Mouse (Mus musculus) limb, embryonic 15.5 days (tissue): ENCODE data around the gene Snrnp200. TPM values are rescaled to one million over a fixed set of nuclear protein-coding genes. Genes with fewer than 3 reads are reported as not detected.
A peak's percentile ranks its signal among the peaks of the same experiment; 100 is the strongest.
"Not testable (repeated sequence)": the region's sequence is repeated elsewhere in the genome, so short reads cannot be mapped to it uniquely, and the experiment has no call there.

Experiments used
- ATAC-seq: fragments of 200-750 bp; cut with Nextera tagmentation; 2 replicates; pipeline ENCODE4 v1.8.0; 2017; ENCODE audit warnings: low read depth, moderate TSS enrichment; ENCODE audit not compliant: insufficient number of reproducible peaks, low FRiP score, low TSS enrichment
- H3K27ac ChIP-seq: fragments of 300-500 bp; sonication (generic); 2 replicates; pipeline ENCODE4 v1.5.1; 2015; ENCODE audit warnings: moderate library complexity, mild to moderate bottlenecking, inconsistent platforms
- H3K27me3 ChIP-seq: fragments of 300-500 bp; sonication (generic); 2 replicates; pipeline ENCODE4 v1.6.1; 2015; ENCODE audit warnings: inconsistent platforms
- H3K36me3 ChIP-seq: fragments of 300-500 bp; sonication (generic); 2 replicates; pipeline ENCODE4 v1.6.1; 2015; ENCODE audit warnings: inconsistent platforms
- H3K4me1 ChIP-seq: fragments of 300-500 bp; sonication (generic); 2 replicates; pipeline ENCODE4 v1.6.1; 2015; ENCODE audit warnings: inconsistent platforms
- H3K4me2 ChIP-seq: fragments of 300-500 bp; sonication (generic); 2 replicates; pipeline ENCODE4 v1.6.1; 2015; ENCODE audit warnings: mild to moderate bottlenecking, inconsistent platforms
- H3K4me3 ChIP-seq: fragments of 300-500 bp; sonication (generic); 2 replicates; pipeline ENCODE4 v1.5.1; 2015; ENCODE audit warnings: mild to moderate bottlenecking, inconsistent platforms
- H3K9ac ChIP-seq: fragments of 300-500 bp; sonication (generic); 2 replicates; pipeline ENCODE4 v1.6.1; 2015; ENCODE audit warnings: inconsistent platforms
- H3K9me3 ChIP-seq: fragments of 300-500 bp; sonication (generic); 2 replicates; pipeline ENCODE4 v1.6.1; 2016; ENCODE audit warnings: inconsistent platforms
- WGBS: fragments of 180-500 bp; shearing (Covaris S2); methylation state at CpG from one replicate; pipeline ENCODE4 v1.1.7; 2015; 5-methylcytosine and 5-hydroxymethylcytosine counted together
- polyA plus RNA-seq: library from polyadenylated mRNA; unstranded; fragments of >200 nt; fragmentation: Nextera tagmentation; extraction: Ambion mirVana; gene quantifications from 2 replicates; pipeline ENCODE4 v1.2.1, GENCODE M21; 2015

Snrnp200 gene
- 42.0 and 46.8 TPM in 2 replicates for polyA plus RNA-seq

DNA sequence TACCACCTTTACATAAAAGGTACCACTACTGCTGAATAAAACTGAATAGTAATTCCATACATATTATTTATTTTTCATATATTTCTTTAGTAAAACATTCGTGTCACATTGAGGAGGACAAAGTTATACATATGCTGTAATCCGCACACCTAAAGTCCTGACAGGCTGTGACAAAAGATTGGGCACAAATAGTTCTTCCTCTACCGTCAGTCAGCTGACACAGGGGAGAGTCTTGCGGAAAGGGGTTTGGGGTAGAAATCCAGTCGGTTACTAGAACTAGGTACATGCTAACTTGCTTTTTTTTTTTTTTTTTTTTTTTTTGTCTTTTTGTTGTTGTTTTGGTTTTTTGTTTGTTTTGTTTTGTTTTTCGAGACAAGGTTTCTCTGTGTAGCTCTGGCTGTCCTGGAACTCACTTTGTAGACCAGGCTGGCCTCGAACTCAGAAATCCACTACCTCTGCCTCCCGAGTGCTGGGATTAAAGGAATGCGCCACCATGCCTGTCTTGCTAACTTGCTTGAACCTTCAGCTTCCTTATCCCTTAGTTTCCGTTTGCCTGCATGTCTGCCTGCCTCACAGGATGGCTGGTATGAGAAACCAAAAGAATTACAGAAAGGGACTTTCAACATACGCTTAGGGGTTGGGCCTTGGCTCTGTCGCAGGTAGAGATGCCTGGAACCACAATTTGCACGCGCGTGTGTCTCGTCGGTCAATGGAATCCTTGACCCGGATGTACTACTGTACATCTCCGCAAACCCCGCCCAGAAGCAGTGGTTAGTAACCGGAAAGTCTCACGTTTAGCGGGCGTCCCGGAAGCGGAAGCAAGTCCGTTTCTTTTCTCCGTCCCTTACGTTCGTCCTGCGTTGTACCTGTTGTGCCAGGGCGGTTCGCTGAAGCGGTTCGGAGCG is at the start of gene Snrnp200, which contains the start of gene 1810024B03Rik:
Snrnp200 (plus strand) TSS at position 840 of the 905 bp plus-strand sequence.
1810024B03Rik (minus strand) TSS at position 734 of the 905 bp plus-strand sequence.
- peak; percentile 95 for ATAC-seq
- Histone ChIP-seq H3K36me3 (peaks cover 36% of the 10 kb centered on the region), H3K4me1 (peaks cover 8% of the 10 kb centered on the region), H3K9ac (peak within 1 kb of the TSS; percentile 77), H3K4me3 (peak within 1 kb of the TSS; percentile 92), H3K27ac (peak within 1 kb of the TSS; percentile 83), H3K27me3 (no peaks in the 10 kb centered on the region), H3K4me2 (peak within 1 kb of the TSS; percentile 73), H3K9me3 (no peaks in the 10 kb centered on the region)
- 11% methylated on average over 36 of the region's 36 CpGs for WGBS

DNA sequence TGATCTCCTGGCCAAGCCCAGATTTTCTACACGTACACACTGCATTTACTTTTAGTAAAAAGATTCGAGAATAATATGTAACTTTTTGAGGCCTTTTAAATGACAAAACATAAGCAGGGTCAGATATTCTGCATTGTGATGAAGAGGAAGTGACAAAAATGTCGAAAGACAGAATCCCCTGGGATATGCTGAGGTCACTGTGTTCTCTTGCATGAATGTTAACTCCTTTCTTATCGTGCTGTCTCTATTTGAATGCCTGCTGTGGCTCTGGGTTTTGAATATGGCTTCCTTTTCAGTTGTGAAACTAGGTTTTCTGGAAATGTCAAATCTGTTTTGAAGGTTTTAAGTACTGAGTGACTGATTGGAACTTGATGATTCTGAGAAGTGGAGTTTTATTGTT is 42.5 kb upstream of the Snrnp200 start:
- H3K9ac ChIP-seq: no peak overlapping the region
- no peaks in the 10 kb centered on the region for H3K4me1 ChIP-seq
- 59% methylated on average over 4 of the region's 4 CpGs for WGBS

DNA sequence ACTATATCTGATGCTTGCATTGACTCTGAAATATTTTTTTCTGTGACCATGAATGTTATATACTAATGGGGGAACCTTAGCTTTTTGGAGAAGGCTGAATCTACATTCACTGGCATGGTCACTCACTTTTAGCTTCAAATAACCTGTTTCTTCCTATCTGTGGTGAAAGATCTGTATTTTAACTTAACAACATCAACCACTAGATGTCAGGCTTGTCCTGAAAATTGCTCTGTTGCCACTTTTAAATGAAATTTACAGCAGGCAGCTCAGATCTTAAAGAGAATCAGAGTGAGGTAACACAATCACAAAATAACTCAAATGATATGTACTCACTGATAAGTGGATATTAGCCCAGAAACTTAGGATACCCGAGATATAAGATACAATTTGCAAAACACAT is 41.9 kb upstream of the Snrnp200 start:
- not testable (repeated sequence) for H3K9ac ChIP-seq, H3K4me2 ChIP-seq, ATAC-seq, H3K4me1 ChIP-seq, H3K4me3 ChIP-seq, H3K9me3 ChIP-seq, H3K27me3 ChIP-seq, H3K36me3 ChIP-seq, H3K27ac ChIP-seq
- WGBS: 3% methylated on average over 1 of the region's 1 CpGs

More for the DNA sequence above, 42.5 kb upstream of the Snrnp200 start:
- ATAC-seq: no peak
- H3K4me3 ChIP-seq: no peak overlapping the region
- no peak overlapping the region for H3K4me2 ChIP-seq
- no peaks in the 10 kb centered on the region for H3K9me3 ChIP-seq
- H3K27ac ChIP-seq: no peak overlapping the region
- 0 out of 2 replicates have a peak, but pooled peaks cover 5% of the 10 kb centered on the region for H3K27me3 ChIP-seq
- no peaks in the 10 kb centered on the region for H3K36me3 ChIP-seq

DNA sequence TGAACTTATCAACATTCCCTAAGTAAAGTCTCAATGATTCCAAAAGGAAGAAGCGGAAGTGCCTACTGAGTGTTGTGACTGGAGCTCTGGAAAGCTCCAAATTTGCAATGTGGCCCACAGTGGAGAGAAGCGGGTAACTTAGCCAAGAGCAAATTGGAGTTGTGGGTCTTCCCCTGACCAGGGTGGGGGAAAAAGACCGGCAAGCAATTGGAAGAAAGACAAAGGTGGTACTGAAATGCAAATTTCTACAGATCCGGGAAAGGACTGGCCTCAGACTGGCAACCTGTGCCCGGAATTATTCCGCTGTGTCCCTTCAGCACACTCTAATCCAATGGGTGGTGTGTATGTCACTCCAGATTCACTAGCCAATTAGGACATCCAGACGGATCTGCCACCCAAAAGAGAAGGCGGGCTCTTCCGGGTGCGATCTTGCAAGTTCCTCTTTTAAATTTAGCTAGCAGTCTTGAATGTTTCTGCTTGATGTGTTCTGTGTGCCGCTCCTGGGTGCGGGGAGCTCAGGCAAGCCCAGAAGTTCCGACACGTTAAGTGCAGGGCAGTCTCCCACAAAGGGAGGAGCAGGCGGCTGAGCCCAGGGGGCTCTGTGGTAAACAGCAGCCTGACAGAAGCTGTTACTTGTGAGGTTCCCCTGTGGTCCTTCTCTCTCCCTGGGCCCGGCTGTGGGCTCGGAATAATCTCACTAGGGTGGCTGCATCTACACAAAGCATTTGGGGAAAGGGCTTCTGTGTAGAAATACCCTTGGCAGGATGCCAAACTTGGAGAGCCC is 25.4 kb upstream of the Snrnp200 start:
- Histone ChIP-seq H3K4me2 (peak overlapping the region; percentile 70), H3K27me3 (no peaks in the 10 kb centered on the region), H3K9ac (peak overlapping the region; percentile 71), H3K27ac (peak overlapping the region; percentile 87), H3K9me3 (no peaks in the 10 kb centered on the region), H3K4me3 (peak overlapping the region; percentile 55), H3K36me3 (no peaks in the 10 kb centered on the region), H3K4me1 (no peaks in the 10 kb centered on the region)
- ATAC-seq: peak; percentile 98
- 2% methylated on average over 17 of the region's 17 CpGs for WGBS

DNA sequence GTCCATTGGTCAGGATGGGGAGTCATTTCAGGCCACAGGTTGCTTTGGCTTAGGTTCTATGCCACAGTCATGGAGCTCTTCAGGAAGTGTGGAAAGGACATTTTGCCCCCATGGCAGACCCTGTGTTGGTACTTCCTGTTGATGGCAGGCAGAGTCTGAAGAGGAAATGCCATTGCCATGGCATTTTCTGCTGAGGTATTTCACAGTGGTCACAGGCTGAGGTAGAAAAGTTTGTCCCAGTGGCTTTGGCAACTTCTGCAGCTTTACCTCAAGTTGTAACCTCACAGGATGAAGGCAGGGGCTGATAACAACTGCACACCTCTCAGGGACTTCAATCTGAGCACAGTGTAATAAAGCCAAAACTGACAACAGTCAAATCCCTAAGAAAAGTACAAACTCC is 18.6 kb upstream of the Snrnp200 start:
- Histone ChIP-seq H3K27me3 (no peaks in the 10 kb centered on the region), H3K9me3 (no peaks in the 10 kb centered on the region), H3K4me3 (no peak overlapping the region), H3K27ac (no peak overlapping the region), H3K9ac (no peak overlapping the region), H3K4me2 (no peak overlapping the region), H3K36me3 (no peaks in the 10 kb centered on the region), H3K4me1 (no peaks in the 10 kb centered on the region)
- ATAC-seq: no peak

DNA sequence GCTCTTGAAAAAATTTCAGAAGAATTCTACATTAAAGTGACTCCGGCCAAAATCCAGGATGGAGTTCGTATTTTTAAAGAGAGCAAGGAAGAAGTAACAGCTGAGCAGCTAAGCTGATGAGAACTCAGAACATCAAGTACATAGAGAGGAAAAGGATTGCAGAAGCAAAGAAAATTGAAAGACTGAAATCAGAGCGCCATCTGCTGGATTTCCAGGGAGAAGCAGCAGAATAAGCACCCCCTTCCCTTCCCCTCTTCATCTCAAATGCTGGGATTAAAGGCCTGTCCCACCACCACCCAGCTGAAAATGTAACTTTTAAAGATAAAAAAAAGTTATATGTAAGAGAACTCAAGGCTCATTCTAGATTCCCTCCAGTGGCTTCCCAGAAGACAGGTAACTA is 3.3 kb upstream of the Snrnp200 start:
- 36% methylated on average over 3 of the region's 3 CpGs for WGBS
- Histone ChIP-seq H3K9me3 (no peaks in the 10 kb centered on the region), H3K36me3 (peaks cover 9% of the 10 kb centered on the region), H3K9ac (no peak overlapping the region), H3K27ac (no peak overlapping the region), H3K4me1 (peaks cover 8% of the 10 kb centered on the region), H3K4me2 (no peak overlapping the region), H3K27me3 (no peaks in the 10 kb centered on the region), H3K4me3 (no peak overlapping the region)
- ATAC-seq: no peak

DNA sequence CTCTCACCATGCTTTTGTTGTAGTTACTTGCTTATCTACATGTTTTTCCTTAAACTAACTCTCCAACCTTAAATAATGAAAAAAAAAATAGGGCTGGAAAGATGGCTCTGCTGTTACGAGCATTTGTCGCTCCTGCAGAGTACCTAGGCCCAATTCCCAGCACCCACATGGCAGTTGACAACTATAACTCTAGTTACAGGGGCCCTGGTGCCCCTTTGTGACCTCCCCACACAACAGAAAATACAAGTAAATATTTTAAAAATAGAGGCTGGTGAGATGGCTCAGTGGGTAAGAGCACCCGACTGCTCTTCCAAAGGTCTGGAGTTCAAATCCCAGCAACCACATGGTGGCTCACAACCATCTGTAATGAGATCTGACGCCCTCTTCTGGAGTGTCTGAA is 2.2 kb upstream of the Snrnp200 start:
- 89% methylated on average over 4 of the region's 4 CpGs for WGBS
- H3K36me3 ChIP-seq: peaks cover 18% of the 10 kb centered on the region
- H3K27me3 ChIP-seq, H3K4me2 ChIP-seq, H3K4me1 ChIP-seq, ATAC-seq, H3K27ac ChIP-seq, H3K9me3 ChIP-seq, H3K9ac ChIP-seq, H3K4me3 ChIP-seq: not testable (repeated sequence)

DNA sequence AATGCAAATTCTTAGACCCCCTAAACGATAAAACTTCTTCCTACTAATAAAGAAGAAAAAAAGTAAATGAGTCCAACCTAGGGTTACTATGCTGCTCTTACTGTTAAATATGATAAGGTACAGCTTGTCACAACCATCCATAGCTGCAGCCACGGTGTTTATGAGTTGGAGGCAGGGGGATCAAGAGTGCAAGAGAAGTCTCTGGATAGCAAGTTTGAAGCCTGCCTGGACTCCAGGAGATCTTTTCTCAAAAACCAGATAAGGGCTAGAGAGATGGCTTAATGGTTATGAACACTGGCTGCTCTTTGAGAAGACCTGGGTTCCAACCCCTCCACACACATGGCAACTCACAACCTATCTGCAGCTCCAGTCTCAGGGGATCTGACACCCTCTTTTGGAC is 1.3 kb upstream of the Snrnp200 start:
- peaks cover 8% of the 10 kb centered on the region for H3K4me1 ChIP-seq
- H3K9me3 ChIP-seq: no peaks in the 10 kb centered on the region
- no peaks in the 10 kb centered on the region for H3K27me3 ChIP-seq
- H3K9ac ChIP-seq: no peak overlapping the region
- H3K36me3 ChIP-seq: peaks cover 28% of the 10 kb centered on the region
- H3K4me3 ChIP-seq: no peak overlapping the region
- H3K4me2 ChIP-seq: no peak overlapping the region
- no peak overlapping the region for H3K27ac ChIP-seq
- ATAC-seq: no peak
- 94% methylated on average over 2 of the region's 2 CpGs for WGBS

DNA sequence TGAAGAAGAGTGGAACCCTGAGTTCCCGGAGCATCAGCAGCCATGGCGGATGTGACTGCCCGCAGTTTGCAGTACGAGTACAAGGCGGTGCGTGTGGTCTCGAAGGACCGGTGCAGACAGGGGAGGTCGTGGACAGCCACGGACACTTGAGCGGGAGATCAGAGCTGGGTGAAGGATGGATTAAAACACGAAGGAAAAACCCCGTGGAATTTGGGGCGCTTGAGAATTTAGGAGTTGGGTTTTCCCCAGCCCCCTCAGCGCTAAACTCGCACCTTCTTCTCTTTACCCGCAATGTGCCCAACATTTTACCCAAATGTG is 225 bp downstream of the Snrnp200 start:
- Histone ChIP-seq H3K4me1 (peaks cover 8% of the 10 kb centered on the region), H3K27ac (peak overlapping the region; percentile 83), H3K27me3 (no peaks in the 10 kb centered on the region), H3K4me2 (peak overlapping the region; percentile 73), H3K4me3 (peak overlapping the region; percentile 92), H3K9ac (peak overlapping the region; percentile 77), H3K36me3 (peaks cover 41% of the 10 kb centered on the region), H3K9me3 (no peaks in the 10 kb centered on the region)
- ATAC-seq: no peak
- 0% methylated on average over 17 of the region's 17 CpGs for WGBS

DNA sequence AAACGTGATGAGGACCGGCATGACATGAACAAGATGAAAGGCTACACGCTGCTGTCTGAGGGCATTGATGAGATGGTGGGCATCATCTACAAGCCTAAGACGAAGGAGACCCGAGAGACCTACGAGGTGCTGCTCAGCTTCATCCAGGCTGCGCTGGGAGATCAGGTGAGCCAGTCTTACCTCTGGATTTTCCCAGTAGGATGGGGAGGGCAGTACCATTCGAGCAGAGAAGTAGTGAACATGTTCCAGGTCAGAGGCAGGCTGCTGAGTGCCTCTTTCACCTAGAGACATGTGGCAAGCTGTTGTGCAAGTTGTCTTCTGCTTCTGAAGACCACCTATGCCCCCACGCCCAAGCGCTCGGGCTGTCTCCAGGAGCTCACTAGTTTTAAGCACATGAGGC is 2.5 kb downstream of the Snrnp200 start:
- Histone ChIP-seq H3K4me1 (peaks cover 8% of the 10 kb centered on the region), H3K27me3 (no peaks in the 10 kb centered on the region), H3K4me2 (no peak overlapping the region), H3K27ac (no peak overlapping the region), H3K9ac (no peak overlapping the region), H3K9me3 (no peaks in the 10 kb centered on the region), H3K4me3 (no peak overlapping the region), H3K36me3 (peaks cover 60% of the 10 kb centered on the region)
- no peak for ATAC-seq
- 94% methylated on average over 11 of the region's 11 CpGs for whole genome bisulfite sequencing

DNA sequence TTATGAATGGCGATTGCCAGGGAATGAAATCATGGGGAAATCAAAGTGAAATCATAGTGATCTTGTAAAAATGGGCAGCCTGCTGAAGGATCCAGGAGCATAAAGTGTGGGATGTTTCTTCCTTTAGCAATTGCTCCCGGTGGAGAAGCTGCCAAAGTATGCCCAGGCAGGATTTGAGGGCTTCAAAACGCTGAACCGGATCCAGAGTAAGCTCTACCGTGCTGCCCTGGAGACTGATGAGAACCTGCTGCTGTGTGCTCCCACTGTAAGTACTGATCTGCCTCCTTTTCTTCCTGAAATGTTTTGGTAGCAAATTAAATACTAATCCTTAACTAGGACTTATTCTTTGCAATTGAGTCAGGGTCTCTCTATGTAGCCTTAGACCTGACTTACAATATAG is 9.6 kb downstream of the Snrnp200 start:
- WGBS: 95% methylated on average over 5 of the region's 5 CpGs
- Histone ChIP-seq H3K4me2 (no peak overlapping the region), H3K4me3 (no peak overlapping the region), H3K4me1 (no peaks in the 10 kb centered on the region), H3K36me3 (peaks cover 93% of the 10 kb centered on the region), H3K9me3 (no peaks in the 10 kb centered on the region), H3K9ac (no peak overlapping the region), H3K27me3 (no peaks in the 10 kb centered on the region), H3K27ac (no peak overlapping the region)
- ATAC-seq: no peak

DNA sequence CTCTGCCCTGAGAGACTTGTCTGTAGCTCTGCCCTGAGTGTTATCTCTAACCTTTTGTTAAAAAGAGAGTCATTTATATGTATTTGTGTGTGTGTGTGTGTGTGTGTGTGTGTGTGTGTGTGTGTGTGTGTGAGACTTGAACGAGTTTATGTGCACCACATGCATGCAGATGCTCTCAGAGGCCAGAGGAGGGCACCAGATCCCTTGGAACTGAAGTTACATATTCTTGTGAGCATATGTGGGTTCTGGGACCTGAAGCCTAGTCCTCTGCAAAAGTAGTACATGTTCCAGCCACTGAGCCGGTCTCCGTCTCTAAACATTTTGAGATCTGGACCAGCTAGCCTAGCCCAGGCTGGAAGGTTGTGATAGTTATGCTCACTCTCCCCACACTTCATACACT is 17.1 kb downstream of the Snrnp200 start:
- Histone ChIP-seq H3K27ac (no peak overlapping the region), H3K27me3 (no peaks in the 10 kb centered on the region), H3K36me3 (peaks cover 94% of the 10 kb centered on the region), H3K4me3 (no peak overlapping the region), H3K4me1 (no peaks in the 10 kb centered on the region), H3K4me2 (no peak overlapping the region), H3K9me3 (no peaks in the 10 kb centered on the region), H3K9ac (no peak overlapping the region)
- WGBS: 99% methylated on average over 3 of the region's 3 CpGs
- no peak for ATAC-seq
